Mouse (Mus musculus): ENCODE data around the gene Snd1.

Snd1 gene

GRCm38 (mm10) chr6:28963178-28963577 lies 488.2 kb downstream of the Snd1 start:
- DNase-seq (ENCODE audit: extremely low spot score, low spot score), result no peak

GRCm38 (mm10) chr6:28965264-28965663 lies 490.3 kb downstream of the Snd1 start:
- DNase-seq (ENCODE audit: extremely low spot score, low spot score), result no peak

- no peak for DNase-seq (ENCODE audit: extremely low spot score, low spot score)
Observed at GRCm38 (mm10) chr6:28969615-28970014, 494.7 kb downstream of the Snd1 start.

- DNase-seq (ENCODE audit: extremely low spot score, low spot score), result no peak
Observed at GRCm38 (mm10) chr6:28970711-28971110, 495.8 kb downstream of the Snd1 start.

- no peak for DNase-seq (ENCODE audit: extremely low spot score, low spot score)
Observed at GRCm38 (mm10) chr6:28974498-28974897, 499.6 kb downstream of the Snd1 start.

- DNase-seq (ENCODE audit: extremely low spot score, low spot score), result no peak
Observed at GRCm38 (mm10) chr6:28975106-28975505, 500.2 kb downstream of the Snd1 start.

GRCm38 (mm10) chr6:28978031-28978430 lies 503.1 kb downstream of the Snd1 start:
- no peak for DNase-seq (ENCODE audit: extremely low spot score, low spot score)

- no peak for DNase-seq (ENCODE audit: extremely low spot score, low spot score)
Observed at GRCm38 (mm10) chr6:28978881-28979280, 503.9 kb downstream of the Snd1 start.

- DNase-seq (ENCODE audit: extremely low spot score, low spot score), result no peak
Observed at GRCm38 (mm10) chr6:28979586-28979985, 504.6 kb downstream of the Snd1 start.

GRCm38 (mm10) chr6:28980219-28980618 lies 505.3 kb downstream of the Snd1 start:
- peak; percentile 35 for DNase-seq (ENCODE audit: extremely low spot score, low spot score)

GRCm38 (mm10) chr6:28980750-28981584 lies 506.0 kb downstream of the Snd1 start:
- DNase-seq (ENCODE audit: extremely low spot score, low spot score), result peak; percentile 49

GRCm38 (mm10) chr6:28981585-28981948 lies 506.6 kb downstream of the Snd1 start:
- DNase-seq (ENCODE audit: extremely low spot score, low spot score), result peak; percentile 25

- peak; percentile 78 for DNase-seq (ENCODE audit: extremely low spot score, low spot score)
Observed at GRCm38 (mm10) chr6:28981966-28982701, 507.2 kb downstream of the Snd1 start.

GRCm38 (mm10) chr6:28982817-28983216 lies 507.9 kb downstream of the Snd1 start:
- no peak for DNase-seq (ENCODE audit: extremely low spot score, low spot score)
